Mouse (Mus musculus): ENCODE data around the gene Hdhd3. TPM values are rescaled to one million over a fixed set of nuclear protein-coding genes. Genes with fewer than 3 reads are reported as not detected.
A peak's percentile ranks its signal among the peaks of the same experiment; 100 is the strongest.

Hdhd3 gene
- 10 to 100 TPM in 1 of 2 experiments, 1 to 10 TPM in 1; 9.2 to 26.1 TPM for total RNA-seq (2021)
- polyA plus RNA-seq (2012; rRNA removed): 16.8 and 20.1 TPM in 2 replicates
- long read RNA-seq, transcript Hdhd3-201 (2 exons, 1,205 nt): major isoform, 19 of 23 reads
- long read RNA-seq, partial matches to known transcripts: 0 of 23 reads
- long read RNA-seq, other reads (novel, unspliced or antisense): 4 of 23 reads

GRCm38 (mm10) chr4:62503374-62503970, at the start of gene Hdhd3:
Hdhd3 (minus strand) TSS chr4:62503467.
- DNase-seq: no peak

- no peak for DNase-seq
Observed at GRCm38 (mm10) chr4:62551966-62552365, 48.7 kb upstream of the Hdhd3 start.

- DNase-seq: no peak
Observed at GRCm38 (mm10) chr4:62544801-62545200, 41.5 kb upstream of the Hdhd3 start.

GRCm38 (mm10) chr4:62543782-62544181, 40.5 kb upstream of the Hdhd3 start:
- DNase-seq: no peak

GRCm38 (mm10) chr4:62541802-62542201, 38.5 kb upstream of the Hdhd3 start:
- DNase-seq: no peak

- no peak for DNase-seq
Observed at GRCm38 (mm10) chr4:62533729-62534128, 30.5 kb upstream of the Hdhd3 start.

GRCm38 (mm10) chr4:62527655-62528054, 24.4 kb upstream of the Hdhd3 start:
- no peak for DNase-seq

- DNase-seq: no peak
Observed at GRCm38 (mm10) chr4:62526256-62526655, 23.0 kb upstream of the Hdhd3 start.

- no peak for DNase-seq
Observed at GRCm38 (mm10) chr4:62525489-62525811, 22.2 kb upstream of the Hdhd3 start.

GRCm38 (mm10) chr4:62524651-62525488, 21.6 kb upstream of the Hdhd3 start, which contains the start of the genes Pole3 and 4933430I17Rik:
Pole3 (minus strand) TSS chr4:62525068.
4933430I17Rik (plus strand) TSS chr4:62525369.
- DNase-seq: peak; percentile 96

GRCm38 (mm10) chr4:62520892-62521400, 17.7 kb upstream of the Hdhd3 start:
- DNase-seq: no peak

GRCm38 (mm10) chr4:62519849-62520233, 16.6 kb upstream of the Hdhd3 start, which contains the start of gene Alad:
Alad (minus strand) TSS chr4:62519918.
- DNase-seq: peak; percentile 95

- DNase-seq: no peak
Observed at GRCm38 (mm10) chr4:62519122-62519848, 16.0 kb upstream of the Hdhd3 start.

GRCm38 (mm10) chr4:62518416-62519121, 15.3 kb upstream of the Hdhd3 start:
- peak; percentile 70 for DNase-seq

- no peak for DNase-seq
Observed at GRCm38 (mm10) chr4:62517538-62518415, 14.5 kb upstream of the Hdhd3 start.

- no peak for DNase-seq
Observed at GRCm38 (mm10) chr4:62517046-62517445, 13.8 kb upstream of the Hdhd3 start.

- no peak for DNase-seq
Observed at GRCm38 (mm10) chr4:62516579-62516978, 13.3 kb upstream of the Hdhd3 start.

- DNase-seq: peak; percentile 79
Observed at GRCm38 (mm10) chr4:62516079-62516478, 12.8 kb upstream of the Hdhd3 start.

- DNase-seq: no peak
Observed at GRCm38 (mm10) chr4:62515490-62515889, 12.2 kb upstream of the Hdhd3 start.

GRCm38 (mm10) chr4:62514995-62515394, 11.7 kb upstream of the Hdhd3 start:
- no peak for DNase-seq
